Mouse (Mus musculus) urinary bladder, postnatal 4 days (tissue): ENCODE data around the gene Ak6.

ENCODE experiments used
- DNase-seq, 2 experiments: peaks; one replicate each; pipeline ENCODE4 v3.0.0; 2021 to 2022; ENCODE audit warnings: low spot score in 2 of 2

The Ak6 gene

GRCm38 (mm10) chr13:100669291-100670022, 18.7 kb downstream of the Ak6 start, which contains the start of gene Ccdc125:
Ccdc125 (plus strand) TSS chr13:100669717.
- peak; percentile 26 to 63 for DNase-seq

- no peak for DNase-seq
Measured at GRCm38 (mm10) chr13:100670181-100670741, 19.5 kb downstream of the Ak6 start.

- no peak for DNase-seq
Measured at GRCm38 (mm10) chr13:100675936-100676635, 25.3 kb downstream of the Ak6 start.

GRCm38 (mm10) chr13:100681615-100682014, 30.8 kb downstream of the Ak6 start:
- DNase-seq: no peak

- no peak for DNase-seq
Measured at GRCm38 (mm10) chr13:100682837-100683236, 32.1 kb downstream of the Ak6 start.

GRCm38 (mm10) chr13:100684355-100684754, 33.6 kb downstream of the Ak6 start:
- no peak for DNase-seq

- no peak for DNase-seq
Measured at GRCm38 (mm10) chr13:100687513-100687912, 36.7 kb downstream of the Ak6 start.

- no peak for DNase-seq
Measured at GRCm38 (mm10) chr13:100697541-100697940, 46.8 kb downstream of the Ak6 start.

- no peak for DNase-seq
Measured at GRCm38 (mm10) chr13:100698866-100699265, 48.1 kb downstream of the Ak6 start.

GRCm38 (mm10) chr13:100703468-100703867, 52.7 kb downstream of the Ak6 start:
- DNase-seq: no peak

- no peak for DNase-seq
Measured at GRCm38 (mm10) chr13:100706206-100706605, 55.4 kb downstream of the Ak6 start.

- no peak for DNase-seq
Measured at GRCm38 (mm10) chr13:100715467-100715866, 64.7 kb downstream of the Ak6 start.
